Mouse (Mus musculus) adrenal gland, adult 2 months (tissue): Measurements from ENCODE around the gene Gm13539. TPM values are rescaled to one million over a fixed set of nuclear protein-coding genes. Genes with fewer than 3 reads are reported as not detected.
A peak's percentile ranks its signal among the peaks of the same experiment; 100 is the strongest.

Experiments
- DNase-seq: peaks from one replicate; pipeline ENCODE4 v3.0.0; 2021
- polyA plus RNA-seq: library from polyadenylated mRNA; depleted of rRNA; stranded (reverse); fragments of >200 nt; gene quantifications from 2 replicates; pipeline ENCODE4 v1.2.3, GENCODE M21; 2012; rRNA removed
- total RNA-seq, 2 experiments: library from RNA; stranded (reverse); gene quantifications; 2 replicates each; pipeline ENCODE4 v1.2.3; 2021

Gene Gm13539
- total and polyA plus RNA-seq, 3 experiments, result not detected

DNA sequence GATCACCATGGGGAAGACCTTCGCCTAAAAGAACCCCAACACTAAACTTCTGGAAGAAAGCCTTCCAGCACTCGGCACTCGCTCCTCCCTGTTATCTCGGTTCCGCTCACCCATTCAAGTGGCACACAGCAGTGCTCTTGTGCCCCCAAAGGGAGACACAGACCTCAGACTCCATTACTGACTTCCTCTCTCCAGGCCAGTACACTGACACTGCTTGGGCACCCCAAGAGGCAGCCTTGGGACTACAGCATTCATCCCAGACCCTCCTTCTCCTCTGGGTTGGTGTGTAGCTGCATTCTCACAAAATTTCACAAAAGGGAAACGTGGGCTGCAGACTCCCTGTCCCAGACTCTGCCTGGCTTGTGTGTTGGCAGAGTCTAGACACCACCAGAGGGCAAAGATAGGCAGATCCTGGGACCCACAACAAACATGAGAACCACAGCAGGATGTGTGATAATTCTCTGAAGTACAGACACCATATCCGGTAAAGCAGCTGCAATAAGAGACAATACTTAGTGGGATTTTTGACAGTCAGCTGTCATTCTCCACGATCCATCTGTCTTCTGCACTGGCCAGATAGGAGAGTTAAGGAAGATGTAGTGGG is 46.4 kb downstream of the Gm13539 start:
- no peak for DNase-seq

DNA sequence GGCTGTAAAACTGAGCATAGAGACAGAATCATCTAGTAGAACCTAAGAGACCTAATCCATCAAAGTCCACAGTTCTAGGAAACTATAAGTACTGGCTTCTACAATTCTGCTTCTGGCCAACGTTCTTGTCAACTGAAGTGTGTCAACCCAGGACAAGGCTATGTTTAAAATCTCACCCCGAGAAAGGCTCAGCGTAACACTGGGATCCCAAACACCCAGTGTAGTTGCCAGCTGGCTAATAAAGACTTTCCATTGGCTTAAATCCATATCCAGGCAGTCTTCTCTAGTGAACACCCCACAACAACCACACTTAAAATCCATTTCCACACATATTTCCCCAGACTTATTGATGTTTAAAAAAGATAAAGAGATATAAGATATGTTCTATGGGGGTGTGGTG is 48.7 kb downstream of the Gm13539 start:
- no peak for DNase-seq

DNA sequence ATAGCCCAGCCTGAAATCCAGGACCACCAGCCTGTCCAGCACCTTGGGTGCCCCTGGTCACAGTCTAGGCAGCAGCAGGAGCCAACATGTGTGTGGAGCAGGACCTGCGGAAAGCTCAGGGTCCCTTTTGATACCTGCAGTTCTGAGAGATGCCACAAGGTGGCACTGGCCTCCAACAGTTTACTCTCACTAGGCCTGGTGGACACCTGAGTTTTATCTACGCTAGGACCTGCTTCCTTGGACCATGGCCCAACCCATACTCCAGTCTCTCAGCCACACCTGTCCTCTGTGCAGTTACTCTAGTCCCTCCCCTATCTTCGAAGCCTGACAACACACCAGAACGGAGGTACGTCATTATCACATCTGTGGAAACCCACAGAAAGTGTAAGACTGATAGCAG is 54.2 kb downstream of the Gm13539 start:
- DNase-seq, result peak; percentile 70

Other genes starting within 250 kb of the Gm13539 start
- 10 to 100 TPM; 22.3 to 29.0 TPM for gene Traf2, start 235.3 kb upstream of the Gm13539 start, total RNA-seq
- 11.1 and 12.7 TPM in 2 replicates for gene Traf2, start 235.3 kb upstream of the Gm13539 start, polyA plus RNA-seq
- gene Edf1, start 224.4 kb upstream of the Gm13539 start, total RNA-seq, result 100 to 1,000 TPM; 307 to 329 TPM
- gene Edf1, start 224.4 kb upstream of the Gm13539 start, polyA plus RNA-seq, result 127 and 140 TPM in 2 replicates
- 1 to 10 TPM; 2.3 to 7.4 TPM for gene Mamdc4, start 207.4 kb upstream of the Gm13539 start, total RNA-seq
- 4.2 and 8.8 TPM in 2 replicates for gene Mamdc4, start 207.4 kb upstream of the Gm13539 start, polyA plus RNA-seq
- gene Phpt1, start 207.0 kb upstream of the Gm13539 start, total RNA-seq, result 10 to 100 TPM; 53.5 to 54.1 TPM
- gene Phpt1, start 207.0 kb upstream of the Gm13539 start, polyA plus RNA-seq, result 36.7 and 53.4 TPM in 2 replicates
- 1 to 10 TPM; 1.4 to 2.1 TPM for gene Ajm1, start 200.5 kb upstream of the Gm13539 start, total RNA-seq
- 10.5 and 13.5 TPM in 2 replicates for gene Ajm1, start 200.5 kb upstream of the Gm13539 start, polyA plus RNA-seq
- 10 to 100 TPM; 86.4 to 96.9 TPM for gene Rabl6, start 173.7 kb upstream of the Gm13539 start, total RNA-seq
- gene Rabl6, start 173.7 kb upstream of the Gm13539 start, polyA plus RNA-seq, result 139 and 150 TPM in 2 replicates
- gene Ccdc183, start 164.6 kb upstream of the Gm13539 start, total RNA-seq, result not detected
- gene Ccdc183, start 164.6 kb upstream of the Gm13539 start, polyA plus RNA-seq, result not detected in 2 replicates
- gene Tmem141, start 160.3 kb upstream of the Gm13539 start, total RNA-seq, result 10 to 100 TPM; 23.2 to 35.5 TPM
- gene Tmem141, start 160.3 kb upstream of the Gm13539 start, polyA plus RNA-seq, result 27.1 and 27.9 TPM in 2 replicates
- gene Fcna, start 154.2 kb upstream of the Gm13539 start, total RNA-seq, result 10 to 100 TPM in 1 of 2 experiments, 1 to 10 TPM in 1; 4.6 to 10.1 TPM
- 2.4 and 4.4 TPM in 2 replicates for gene Fcna, start 154.2 kb upstream of the Gm13539 start, polyA plus RNA-seq
- gene Lcn8, start 129.1 kb upstream of the Gm13539 start, total RNA-seq, result not detected
- gene Lcn8, start 129.1 kb upstream of the Gm13539 start, polyA plus RNA-seq, result not detected in 2 replicates
- gene Lcn5, start 124.3 kb upstream of the Gm13539 start, total RNA-seq, result not detected
- gene Lcn5, start 124.3 kb upstream of the Gm13539 start, polyA plus RNA-seq, result not detected in 2 replicates
- gene Lcn6, start 105.5 kb upstream of the Gm13539 start, total RNA-seq, result not detected
- not detected in 2 replicates for gene Lcn6, start 105.5 kb upstream of the Gm13539 start, polyA plus RNA-seq
- gene Lcn10, start 99.5 kb upstream of the Gm13539 start, total RNA-seq, result not detected
- gene Lcn10, start 99.5 kb upstream of the Gm13539 start, polyA plus RNA-seq, result not detected in 2 replicates
- 1 to 10 TPM in 1 of 2 experiments, under 1 TPM in 1; 0.41 to 1.8 TPM for gene Obp2a, start 82.2 kb upstream of the Gm13539 start, total RNA-seq
- gene Obp2a, start 82.2 kb upstream of the Gm13539 start, polyA plus RNA-seq, result 4.8 and 6.2 TPM in 2 replicates
- gene Bmyc, start 75.5 kb upstream of the Gm13539 start, total RNA-seq, result 10 to 100 TPM; 36.7 to 46.1 TPM
- 134 and 139 TPM in 2 replicates for gene Bmyc, start 75.5 kb upstream of the Gm13539 start, polyA plus RNA-seq
- gene Obp2b, start 45.2 kb upstream of the Gm13539 start, total RNA-seq, result not detected
- gene Obp2b, start 45.2 kb upstream of the Gm13539 start, polyA plus RNA-seq, result not detected in 2 replicates
- not detected for gene Lcn3, start 16.7 kb upstream of the Gm13539 start, total RNA-seq
- not detected in 2 replicates for gene Lcn3, start 16.7 kb upstream of the Gm13539 start, polyA plus RNA-seq
- gene Lcn11, start 5.2 kb upstream of the Gm13539 start, total RNA-seq, result not detected
- gene Lcn11, start 5.2 kb upstream of the Gm13539 start, polyA plus RNA-seq, result not detected in 2 replicates
- not detected for gene Glt6d1, start 33.6 kb downstream of the Gm13539 start, total RNA-seq
- gene Glt6d1, start 33.6 kb downstream of the Gm13539 start, polyA plus RNA-seq, result not detected in 2 replicates
- gene Lcn9, start 40.9 kb downstream of the Gm13539 start, total RNA-seq, result not detected
- not detected in 2 replicates for gene Lcn9, start 40.9 kb downstream of the Gm13539 start, polyA plus RNA-seq
- not detected for gene Sohlh1, start 65.0 kb downstream of the Gm13539 start, total RNA-seq
- gene Sohlh1, start 65.0 kb downstream of the Gm13539 start, polyA plus RNA-seq, result not detected in 2 replicates
- 1 to 10 TPM; 1.9 to 2.9 TPM for gene Kcnt1, start 81.5 kb downstream of the Gm13539 start, total RNA-seq
- 11.8 and 21.4 TPM in 2 replicates for gene Kcnt1, start 81.5 kb downstream of the Gm13539 start, polyA plus RNA-seq
- 10 to 100 TPM; 31.4 to 32.6 TPM for gene Camsap1, start 201.0 kb downstream of the Gm13539 start, total RNA-seq
- 3.9 and 5.5 TPM in 2 replicates for gene Camsap1, start 201.0 kb downstream of the Gm13539 start, polyA plus RNA-seq
- 10 to 100 TPM; 32.9 to 40.0 TPM for gene Ubac1, start 239.5 kb downstream of the Gm13539 start, total RNA-seq
- gene Ubac1, start 239.5 kb downstream of the Gm13539 start, polyA plus RNA-seq, result 37.8 and 42.3 TPM in 2 replicates